Mouse (Mus musculus): ENCODE data around the gene Diaph3.
"Not testable (repeated sequence)": the region's sequence is repeated elsewhere in the genome, so short reads cannot be mapped to it uniquely, and the experiment has no call there.

DNA sequence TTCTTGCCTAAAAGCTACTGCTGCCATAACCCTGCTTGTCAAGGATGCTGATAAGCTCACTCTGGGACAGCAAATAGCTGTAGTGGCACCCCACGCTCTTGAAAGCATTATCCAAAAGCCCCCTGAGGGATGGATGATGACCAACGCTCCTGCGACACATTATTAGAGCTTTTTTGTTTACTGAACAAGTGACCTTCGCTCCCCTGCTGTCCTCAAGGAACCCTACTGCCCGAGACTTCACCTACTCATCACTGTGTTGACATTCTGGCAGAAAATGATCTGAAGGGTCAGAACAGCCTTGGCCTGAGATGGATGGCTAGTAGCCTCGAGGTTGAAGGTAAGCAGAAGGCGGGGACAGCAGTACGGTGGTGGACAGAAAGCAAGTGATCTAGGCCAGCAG lies 56.1 kb downstream of the Diaph3 start:
- TF ChIP-seq GATA1, TAL1 (IDR thresholded peaks at IDR 0.05; ENCODE audit: low read length): not testable (repeated sequence)

Measured in erythroblast, embryonic 14.5 days (primary cell).